Mouse (Mus musculus) lung, postnatal 10 days (tissue): Measurements from ENCODE around the gene Lrrc28.

ENCODE experiments used
- DNase-seq: peaks from one replicate; pipeline ENCODE4 v3.0.0; 2021

Lrrc28 gene

GRCm38 (mm10) chr7:67592670-67593069, 52.4 kb downstream of the Lrrc28 start:
- no peak for DNase-seq

- DNase-seq, result no peak
Measured at GRCm38 (mm10) chr7:67588743-67589142, 56.3 kb downstream of the Lrrc28 start.

DNA sequence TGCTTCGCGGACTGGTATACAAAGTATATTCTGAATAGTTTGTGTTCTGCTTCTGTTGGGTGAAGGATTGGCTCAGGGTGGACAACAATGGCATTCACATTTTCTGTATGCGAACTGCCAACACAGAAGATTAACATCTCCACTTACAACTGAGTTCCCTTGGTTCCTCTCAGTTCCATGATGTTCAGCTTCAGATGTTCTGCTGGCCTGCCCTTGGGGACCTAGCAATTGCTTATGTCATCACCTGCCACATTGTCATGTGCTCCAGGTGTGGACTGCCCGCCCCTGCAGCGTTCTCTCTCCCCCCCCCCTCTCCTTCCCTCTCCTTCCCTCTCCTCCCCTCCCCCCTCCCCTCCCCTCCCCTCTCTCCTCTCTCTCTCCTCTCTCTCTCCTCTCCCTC, 58.6 kb downstream of the Lrrc28 start:
- DNase-seq, result no peak

GRCm38 (mm10) chr7:67583852-67584251, 61.2 kb downstream of the Lrrc28 start:
- DNase-seq, result no peak

GRCm38 (mm10) chr7:67578783-67579482, 66.1 kb downstream of the Lrrc28 start:
- DNase-seq, result peak; percentile 13

- no peak for DNase-seq
Measured at GRCm38 (mm10) chr7:67578044-67578443, 67.0 kb downstream of the Lrrc28 start.

GRCm38 (mm10) chr7:67566510-67567237, 78.4 kb downstream of the Lrrc28 start:
- no peak for DNase-seq

DNA sequence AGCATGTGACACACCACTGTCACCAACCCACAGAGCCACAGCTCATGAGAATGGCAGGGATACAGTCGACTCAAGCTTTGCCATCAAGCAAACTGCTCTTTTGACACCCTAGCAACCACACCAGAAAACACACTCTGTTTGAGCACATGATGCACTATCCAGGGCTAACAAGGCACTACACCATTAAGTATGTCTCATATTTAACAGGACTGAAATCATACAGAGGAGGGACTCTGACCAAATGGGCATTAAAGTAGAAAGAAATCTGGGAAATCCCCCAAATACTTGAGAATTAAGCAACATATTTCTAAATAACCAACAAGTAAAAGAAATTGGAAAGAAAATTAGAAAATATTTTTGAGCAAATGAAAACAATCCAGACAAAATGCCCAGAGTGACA, 79.9 kb downstream of the Lrrc28 start:
- DNase-seq, result no peak

DNA sequence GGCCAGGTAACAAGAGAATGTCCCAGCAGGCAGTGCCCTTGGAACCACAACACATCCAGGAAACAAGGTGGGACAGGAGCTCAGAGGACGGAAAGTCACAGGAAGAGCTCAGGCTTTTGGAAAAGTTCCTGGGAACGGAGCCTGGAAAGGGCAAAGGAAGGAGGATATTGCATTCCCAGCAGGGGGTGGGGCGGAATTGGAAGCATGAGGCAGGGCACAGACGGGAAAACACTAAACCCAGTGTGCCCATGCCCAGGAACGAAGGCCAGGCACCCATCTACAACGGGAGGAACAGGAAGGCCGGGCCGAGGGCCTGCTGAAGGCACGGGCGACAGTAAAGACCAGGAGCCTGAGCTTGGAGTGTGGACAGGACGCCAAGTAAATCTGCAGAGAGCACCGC, 82.9 kb downstream of the Lrrc28 start:
- DNase-seq, result peak; percentile 78

GRCm38 (mm10) chr7:67559486-67559885, 85.6 kb downstream of the Lrrc28 start:
- no peak for DNase-seq

GRCm38 (mm10) chr7:67558230-67558629, 86.8 kb downstream of the Lrrc28 start:
- DNase-seq, result no peak

- no peak for DNase-seq
Measured at GRCm38 (mm10) chr7:67554863-67555262, 90.2 kb downstream of the Lrrc28 start.

GRCm38 (mm10) chr7:67551242-67551641, 93.8 kb downstream of the Lrrc28 start:
- DNase-seq, result no peak

DNA sequence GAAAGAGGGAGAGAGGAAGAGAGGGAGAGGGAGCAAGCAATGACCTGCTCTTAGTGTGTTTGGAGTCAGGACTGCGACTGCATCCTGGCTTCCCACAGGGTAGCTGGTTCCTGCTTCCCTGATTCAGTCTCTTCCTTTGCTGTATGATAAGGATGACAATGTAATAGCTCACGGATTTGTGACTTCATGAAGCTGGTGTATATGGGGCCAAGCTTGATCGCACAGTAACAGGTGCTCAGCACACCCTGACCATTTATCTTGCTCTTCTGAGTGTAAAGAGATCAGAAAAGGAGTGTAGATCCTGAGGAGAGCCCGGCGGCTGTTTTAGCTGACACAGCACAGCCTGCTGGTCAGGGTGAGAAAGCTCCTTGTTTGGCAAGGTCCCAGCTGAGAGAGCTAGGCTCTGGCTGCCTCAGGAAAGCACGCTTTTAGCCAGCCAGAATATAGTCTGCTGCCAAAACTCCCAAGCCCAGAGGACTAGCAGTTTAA, 96.0 kb downstream of the Lrrc28 start:
- DNase-seq, result peak; percentile 92

DNA sequence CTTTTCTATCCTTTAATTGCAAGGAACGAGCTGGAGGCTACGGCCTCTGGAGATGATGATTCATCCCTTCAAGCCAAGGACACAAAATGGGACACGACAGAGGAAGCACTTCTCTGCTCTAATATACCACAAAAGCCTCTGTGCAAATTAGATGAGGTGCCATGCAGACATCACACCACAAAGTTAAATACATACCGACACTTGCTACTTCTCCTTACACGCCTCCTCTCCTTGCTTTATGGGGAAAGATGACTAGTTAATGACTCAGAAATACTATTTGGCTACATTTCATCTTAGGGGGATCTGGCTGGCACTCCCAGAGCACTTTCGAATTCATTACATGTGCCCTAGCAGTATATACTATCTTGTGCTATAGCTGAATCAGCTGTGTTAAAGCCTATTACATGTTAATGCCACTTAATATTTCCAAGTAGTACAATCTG, 96.4 kb downstream of the Lrrc28 start:
- DNase-seq, result no peak

DNA sequence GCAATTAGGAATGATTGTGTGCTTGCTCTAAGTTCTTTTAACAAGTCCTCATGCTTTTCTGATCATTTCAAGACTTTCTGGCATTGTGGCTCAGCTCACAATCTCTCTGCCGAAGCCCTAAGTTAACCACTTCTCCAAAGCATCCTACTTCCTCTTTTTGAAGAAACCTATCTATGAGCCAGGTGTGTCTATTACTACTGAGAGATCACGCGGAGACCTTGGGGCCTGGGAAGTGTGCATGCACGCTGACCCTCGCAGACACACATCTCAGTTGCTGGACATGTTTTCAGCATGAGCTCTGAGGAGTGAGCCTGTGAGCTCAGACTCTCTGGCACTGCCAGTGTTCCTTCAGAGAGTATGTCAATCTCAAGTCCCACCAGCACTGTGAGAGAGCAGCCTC, 98.8 kb downstream of the Lrrc28 start:
- DNase-seq, result no peak

- no peak for DNase-seq
Measured at GRCm38 (mm10) chr7:67544586-67544985, 100.5 kb downstream of the Lrrc28 start.

- no peak for DNase-seq
Measured at GRCm38 (mm10) chr7:67543641-67544040, 101.4 kb downstream of the Lrrc28 start.

- DNase-seq, result no peak
Measured at GRCm38 (mm10) chr7:67536588-67537372, 108.3 kb downstream of the Lrrc28 start.

DNA sequence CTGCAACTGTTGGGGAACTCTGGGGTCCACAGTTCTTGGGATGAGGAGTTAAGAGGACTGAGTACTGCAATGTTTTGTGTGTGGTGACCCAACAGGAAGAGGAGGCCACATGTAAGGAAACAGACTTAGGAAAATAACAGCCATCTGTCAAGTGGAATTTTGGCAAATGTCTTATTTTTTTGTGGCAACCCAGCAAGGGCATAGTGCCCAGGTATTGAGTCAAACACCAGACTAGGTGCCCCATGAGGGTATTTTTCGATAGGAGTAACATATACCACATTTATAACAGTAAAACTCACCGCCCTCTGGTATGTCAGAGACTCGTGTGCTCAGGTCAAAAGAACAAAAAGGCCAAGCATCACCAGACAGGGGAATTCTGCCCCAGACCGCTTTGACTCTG, 109.1 kb downstream of the Lrrc28 start:
- no peak for DNase-seq

DNA sequence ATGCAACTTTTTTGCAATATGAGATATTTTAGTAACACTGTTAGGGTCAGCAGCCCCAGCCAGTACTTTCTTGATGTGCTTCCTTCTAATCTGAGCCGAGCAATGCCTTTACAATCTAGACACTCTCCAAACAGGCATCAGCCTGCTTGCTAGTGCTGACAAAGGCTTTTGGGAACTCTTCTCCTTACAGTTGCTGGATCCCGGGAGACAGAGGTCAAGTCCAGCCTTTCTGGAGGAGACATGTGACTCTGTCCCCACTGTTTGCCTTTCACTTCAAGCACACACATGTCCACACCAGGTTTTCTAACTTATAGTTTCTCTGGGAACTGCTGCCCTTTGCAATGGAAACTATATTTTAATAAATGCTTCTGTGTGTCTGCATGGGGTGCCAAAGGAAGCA, 114.1 kb downstream of the Lrrc28 start:
- DNase-seq, result no peak

GRCm38 (mm10) chr7:67529381-67529780, 115.7 kb downstream of the Lrrc28 start:
- no peak for DNase-seq

DNA sequence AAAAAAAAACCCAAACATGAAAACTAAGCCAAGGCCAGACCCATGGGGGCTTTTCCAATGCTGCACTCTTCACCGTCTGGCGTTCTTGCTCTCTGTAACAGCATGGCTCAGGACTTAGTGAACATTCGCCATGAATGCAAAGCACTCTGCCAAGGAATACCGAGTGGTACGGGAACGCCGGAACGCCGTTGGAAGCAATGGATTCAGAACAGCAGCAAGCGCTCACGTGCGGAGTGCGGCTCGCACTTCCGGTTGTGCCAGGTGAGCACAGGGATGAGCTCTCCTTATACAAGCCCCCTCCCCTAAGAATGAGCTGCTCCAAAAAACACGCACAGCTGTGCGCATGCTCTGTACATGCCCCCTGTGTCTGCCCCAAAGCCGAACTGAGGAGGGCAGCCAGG, 116.2 kb downstream of the Lrrc28 start:
- DNase-seq, result no peak
